Mouse (Mus musculus) limb, embryonic 13.5 days (tissue): ENCODE data around the gene Tmpo. TPM values are rescaled to one million over a fixed set of nuclear protein-coding genes. Genes with fewer than 3 reads are reported as not detected.

Experiments used
- ATAC-seq: fragments of 200-750 bp; cut with Nextera tagmentation; 2 replicates; pipeline ENCODE4 v1.8.0; 2017; ENCODE audit warnings: low read depth, moderate number of reproducible peaks, moderate TSS enrichment; ENCODE audit not compliant: low FRiP score
- H3K27ac ChIP-seq: fragments of 300-500 bp; sonication (generic); 2 replicates; pipeline ENCODE4 v1.5.1; 2015; ENCODE audit warnings: inconsistent platforms, mild to moderate bottlenecking, moderate library complexity
- H3K27me3 ChIP-seq: fragments of 300-500 bp; sonication (generic); 2 replicates; pipeline ENCODE4 v1.6.1; 2015; ENCODE audit warnings: mild to moderate bottlenecking, inconsistent platforms
- H3K36me3 ChIP-seq: fragments of 300-500 bp; sonication (generic); 2 replicates; pipeline ENCODE4 v1.6.1; 2015; ENCODE audit warnings: inconsistent platforms, mild to moderate bottlenecking, moderate library complexity
- H3K4me1 ChIP-seq: fragments of 300-500 bp; sonication (generic); 2 replicates; pipeline ENCODE4 v1.6.1; 2015; ENCODE audit warnings: inconsistent platforms
- H3K4me2 ChIP-seq: fragments of 300-500 bp; sonication (generic); replicated peaks from 2 replicates; pipeline ENCODE4 v1.6.1; 2015; ENCODE audit warnings: inconsistent platforms, mild to moderate bottlenecking, moderate library complexity
- H3K4me3 ChIP-seq: fragments of 300-500 bp; sonication (generic); 2 replicates; pipeline ENCODE4 v1.5.1; 2015; ENCODE audit warnings: moderate library complexity, mild to moderate bottlenecking, inconsistent platforms
- H3K9ac ChIP-seq: fragments of 300-500 bp; sonication (generic); 2 replicates; pipeline ENCODE4 v1.6.1; 2015; ENCODE audit warnings: mild to moderate bottlenecking, inconsistent platforms
- H3K9me3 ChIP-seq: fragments of 300-500 bp; sonication (generic); 2 replicates; pipeline ENCODE4 v1.6.1; 2016; ENCODE audit warnings: inconsistent platforms
- WGBS: fragments of 180-500 bp; shearing (Covaris S2); methylation state at CpG from one replicate; pipeline ENCODE4 v1.1.7; 2015; 5-methylcytosine and 5-hydroxymethylcytosine counted together
- polyA plus RNA-seq: library from polyadenylated mRNA; unstranded; fragments of >200 nt; fragmentation: Nextera tagmentation; extraction: Ambion mirVana; gene quantifications from 2 replicates; pipeline ENCODE4 v1.2.1, GENCODE M21; 2015

Gene Tmpo
- polyA plus RNA-seq, 1 experiment from 2014 or later, result 273 TPM

GRCm38 (mm10) chr10:91126618-91127355 lies 54.3 kb downstream of the Tmpo start:
- 0 out of 2 replicates have a peak, but pooled peaks cover 4% of the 10 kb centered on the region for H3K9me3 ChIP-seq
- peaks cover 4% of the 10 kb centered on the region; the same call in 1 of the 2 replicates for H3K36me3 ChIP-seq
- no peak for ATAC-seq
- H3K4me2 ChIP-seq, result no peak overlapping the region
- H3K4me3 ChIP-seq, result no peak overlapping the region
- H3K4me1 ChIP-seq, result peaks cover 12% of the 10 kb centered on the region
- 74% methylated on average over 10 of the region's 10 CpGs for WGBS
- no peaks in the 10 kb centered on the region for H3K27me3 ChIP-seq
- H3K9ac ChIP-seq, result no peak overlapping the region
- no peak overlapping the region for H3K27ac ChIP-seq

GRCm38 (mm10) chr10:91123828-91124822 lies 57.0 kb downstream of the Tmpo start, which contains the start of gene Slc25a3:
Gene Slc25a3 (minus strand): TSS chr10:91124059.
- H3K27me3 ChIP-seq, result no peaks in the 10 kb centered on the region
- H3K27ac ChIP-seq, result peak within 1 kb of the TSS; percentile 90
- peak; percentile 100 for ATAC-seq
- peak within 1 kb of the TSS; percentile 92 for H3K4me2 ChIP-seq
- H3K9me3 ChIP-seq, result no peaks in the 10 kb centered on the region
- peak within 1 kb of the TSS; percentile 95 for H3K9ac ChIP-seq
- WGBS, result 13% methylated on average over 59 of the region's 59 CpGs
- H3K4me3 ChIP-seq, result peak within 1 kb of the TSS; percentile 95
- H3K4me1 ChIP-seq, result peaks cover 12% of the 10 kb centered on the region
- H3K36me3 ChIP-seq, result peaks cover 29% of the 10 kb centered on the region

GRCm38 (mm10) chr10:91123281-91123827 lies 57.8 kb downstream of the Tmpo start:
- Histone ChIP-seq H3K4me2 (peak overlapping the region; percentile 92), H3K9me3 (no peaks in the 10 kb centered on the region), H3K4me1 (peaks cover 12% of the 10 kb centered on the region), H3K4me3 (peak overlapping the region; percentile 95), H3K27ac (peak overlapping the region; percentile 90), H3K27me3 (no peaks in the 10 kb centered on the region), H3K36me3 (peaks cover 37% of the 10 kb centered on the region), H3K9ac (peak overlapping the region; percentile 95)
- ATAC-seq, result peak; percentile 33
- WGBS, result under 1% methylated on average over 44 of the region's 44 CpGs

GRCm38 (mm10) chr10:91122646-91123045 lies 58.5 kb downstream of the Tmpo start:
- H3K4me2 ChIP-seq, result peak overlapping the region; percentile 92
- peaks cover 12% of the 10 kb centered on the region for H3K4me1 ChIP-seq
- peak overlapping the region; percentile 95 for H3K4me3 ChIP-seq
- no peaks in the 10 kb centered on the region for H3K9me3 ChIP-seq
- H3K9ac ChIP-seq, result peak overlapping the region; percentile 95
- WGBS, result 30% methylated on average over 6 of the region's 6 CpGs
- no peaks in the 10 kb centered on the region for H3K27me3 ChIP-seq
- no peak for ATAC-seq
- no peak overlapping the region for H3K27ac ChIP-seq
- peaks cover 44% of the 10 kb centered on the region for H3K36me3 ChIP-seq

GRCm38 (mm10) chr10:91116958-91117357 lies 64.2 kb downstream of the Tmpo start:
- no peak for ATAC-seq
- Histone ChIP-seq H3K36me3 (peaks cover 94% of the 10 kb centered on the region), H3K4me2 (no peak overlapping the region), H3K4me1 (peaks cover 2% of the 10 kb centered on the region), H3K4me3 (no peak overlapping the region), H3K9me3 (peaks cover 26% of the 10 kb centered on the region), H3K27me3 (no peaks in the 10 kb centered on the region), H3K27ac (no peak overlapping the region), H3K9ac (no peak overlapping the region)
- 95% methylated on average over 12 of the region's 12 CpGs for WGBS

- no peak overlapping the region for H3K27ac ChIP-seq
- no peak overlapping the region for H3K9ac ChIP-seq
- H3K27me3 ChIP-seq, result no peaks in the 10 kb centered on the region
- peaks cover 32% of the 10 kb centered on the region for H3K36me3 ChIP-seq
- no peak overlapping the region for H3K4me2 ChIP-seq
- ATAC-seq, result no peak
- H3K4me3 ChIP-seq, result no peak overlapping the region
- 69% methylated on average over 4 of the region's 4 CpGs for WGBS
- peaks cover 39% of the 10 kb centered on the region for H3K9me3 ChIP-seq
- H3K4me1 ChIP-seq, result no peaks in the 10 kb centered on the region
Observed at GRCm38 (mm10) chr10:91109841-91110240, 71.3 kb downstream of the Tmpo start.

GRCm38 (mm10) chr10:91105981-91106380 lies 75.1 kb downstream of the Tmpo start:
- H3K9me3 ChIP-seq, result peaks cover 9% of the 10 kb centered on the region; the same call in 1 of the 2 replicates
- no peaks in the 10 kb centered on the region for H3K27me3 ChIP-seq
- peaks cover 15% of the 10 kb centered on the region for H3K36me3 ChIP-seq
- no peak overlapping the region for H3K9ac ChIP-seq
- no peak overlapping the region for H3K4me2 ChIP-seq
- ATAC-seq, result no peak
- H3K4me3 ChIP-seq, result no peak overlapping the region
- H3K4me1 ChIP-seq, result no peaks in the 10 kb centered on the region
- H3K27ac ChIP-seq, result no peak overlapping the region
- WGBS, result 84% methylated on average over 3 of the region's 3 CpGs

- no peaks in the 10 kb centered on the region for H3K9me3 ChIP-seq
- no peak overlapping the region for H3K27ac ChIP-seq
- no peaks in the 10 kb centered on the region for H3K27me3 ChIP-seq
- WGBS, result 90% methylated on average over 14 of the region's 14 CpGs
- peaks cover 21% of the 10 kb centered on the region for H3K36me3 ChIP-seq
- ATAC-seq, result no peak
- H3K4me3 ChIP-seq, result no peak overlapping the region
- no peak overlapping the region for H3K4me2 ChIP-seq
- H3K4me1 ChIP-seq, result no peaks in the 10 kb centered on the region
- no peak overlapping the region for H3K9ac ChIP-seq
Observed at GRCm38 (mm10) chr10:91102799-91103590, 78.1 kb downstream of the Tmpo start.

- ATAC-seq, result no peak
- H3K36me3 ChIP-seq, result peaks cover 26% of the 10 kb centered on the region
Observed at GRCm38 (mm10) chr10:91101936-91102335, 79.2 kb downstream of the Tmpo start.

GRCm38 (mm10) chr10:91100101-91100500 lies 81.0 kb downstream of the Tmpo start:
- H3K4me2 ChIP-seq, result no peak overlapping the region
- H3K4me3 ChIP-seq, result no peak overlapping the region
- ATAC-seq, result no peak
- H3K36me3 ChIP-seq, result peaks cover 35% of the 10 kb centered on the region
- no peaks in the 10 kb centered on the region for H3K4me1 ChIP-seq
- WGBS, result 88% methylated on average over 1 of the region's 1 CpGs
- no peak overlapping the region for H3K27ac ChIP-seq
- no peaks in the 10 kb centered on the region for H3K27me3 ChIP-seq
- H3K9ac ChIP-seq, result no peak overlapping the region
- no peaks in the 10 kb centered on the region for H3K9me3 ChIP-seq

More at GRCm38 (mm10) chr10:91101936-91102335, 79.2 kb downstream of the Tmpo start:
- Histone ChIP-seq H3K27ac (no peak overlapping the region), H3K4me3 (no peak overlapping the region), H3K9me3 (no peaks in the 10 kb centered on the region), H3K9ac (no peak overlapping the region), H3K4me2 (no peak overlapping the region), H3K4me1 (no peaks in the 10 kb centered on the region), H3K27me3 (no peaks in the 10 kb centered on the region)
- WGBS, result 91% methylated on average over 25 of the region's 25 CpGs

- ATAC-seq, result no peak
- H3K4me3 ChIP-seq, result no peak overlapping the region
- no peaks in the 10 kb centered on the region for H3K9me3 ChIP-seq
- H3K36me3 ChIP-seq, result peaks cover 54% of the 10 kb centered on the region
- H3K4me2 ChIP-seq, result no peak overlapping the region
- no peak overlapping the region for H3K27ac ChIP-seq
- H3K4me1 ChIP-seq, result no peaks in the 10 kb centered on the region
- WGBS, result 95% methylated on average over 8 of the region's 8 CpGs
- no peaks in the 10 kb centered on the region for H3K27me3 ChIP-seq
- no peak overlapping the region for H3K9ac ChIP-seq
Observed at GRCm38 (mm10) chr10:91098056-91098455, 83.1 kb downstream of the Tmpo start.
